Mouse (Mus musculus): ENCODE measurements around the gene Kcnj14. TPM values are rescaled to one million over a fixed set of nuclear protein-coding genes. Genes with fewer than 3 reads are reported as not detected.
A peak's percentile ranks its signal among the peaks of the same experiment; 100 is the strongest.

Kcnj14 gene
- polyA plus RNA-seq, 1 experiment from 2014 or later, result 1.2 TPM

DNA sequence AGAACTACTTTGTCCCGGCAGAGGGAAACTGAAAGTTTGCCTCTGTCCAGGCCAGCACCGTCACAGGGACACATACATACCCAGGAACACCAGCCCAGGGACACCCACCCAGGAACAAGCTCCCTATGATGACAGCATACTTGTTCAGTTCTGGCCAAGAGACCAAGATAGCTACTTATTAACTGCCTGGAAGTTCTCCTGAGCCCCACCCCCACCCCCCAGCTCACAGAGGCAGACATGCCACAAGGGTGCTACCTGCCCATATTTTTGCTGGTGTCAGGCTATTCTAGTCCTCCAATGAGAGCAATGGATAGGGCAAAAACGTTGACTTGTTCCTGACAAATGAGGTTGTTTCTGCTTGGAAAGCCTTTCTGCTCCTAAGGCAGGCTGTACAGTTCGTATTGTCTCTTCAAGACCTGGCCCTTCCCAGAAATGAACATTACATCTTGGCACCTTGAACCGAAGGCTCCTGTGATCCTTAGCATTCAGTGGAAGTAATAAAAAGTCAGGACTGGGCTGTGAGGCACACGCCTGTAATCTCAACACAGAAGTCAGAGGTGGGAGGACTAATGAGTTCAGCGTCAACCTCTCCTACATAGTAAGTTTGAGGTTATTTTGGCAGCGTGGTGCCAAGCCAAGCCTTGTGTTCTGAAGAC is 54.0 kb downstream of the Kcnj14 start:
- WGBS, result 63% methylated on average over 8 of the region's 8 CpGs
- Histone ChIP-seq H3K4me1 (ENCODE audit: control insufficient read depth, insufficient read depth, low read length) (no peaks in the 10 kb centered on the region), H3K27ac (ENCODE audit: low read depth, low read length) (no peak overlapping the region), H3K9ac (ENCODE audit: low read depth, low read length) (no peak overlapping the region), H3K27me3 (ENCODE audit: control insufficient read depth, insufficient read depth, low read length) (no peaks in the 10 kb centered on the region), H3K4me2 (replicated peaks; ENCODE audit: low read depth, low read length) (no peak overlapping the region), H3K4me3 (ENCODE audit: low read length) (no peak overlapping the region), H3K36me3 (ENCODE audit: control insufficient read depth, insufficient read depth, low read length) (no peaks in the 10 kb centered on the region), H3K9me3 (ENCODE audit: control insufficient read depth, low read length) (peaks cover 2% of the 10 kb centered on the region; the same call in 1 of the 2 replicates)
- peak; percentile 46; the same call in 1 of the 2 replicates for ATAC-seq (ENCODE audit: low FRiP score, low TSS enrichment)

DNA sequence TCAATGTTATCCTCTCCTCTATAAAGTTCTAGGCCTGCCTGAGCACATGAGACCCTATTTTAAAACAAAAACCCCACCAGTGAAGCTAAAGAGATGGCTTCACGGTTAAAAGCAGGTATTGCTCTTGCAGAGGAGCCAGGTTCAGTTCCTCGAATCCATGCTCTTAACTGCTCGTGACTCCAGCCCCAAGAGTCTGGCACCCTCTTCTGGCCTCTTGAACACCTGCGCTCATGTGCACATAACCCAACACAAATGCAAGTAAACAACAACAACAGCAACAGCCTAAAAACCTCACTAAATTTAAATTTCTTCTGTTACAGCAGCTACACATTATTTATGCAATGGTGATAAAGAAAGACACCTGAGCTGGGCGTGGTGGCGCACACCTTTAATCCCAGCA is 57.1 kb downstream of the Kcnj14 start:
- no peak for ATAC-seq (ENCODE audit: low FRiP score, low TSS enrichment)
- Histone ChIP-seq H3K4me3 (ENCODE audit: low read length) (no peak overlapping the region), H3K4me1 (ENCODE audit: control insufficient read depth, insufficient read depth, low read length) (no peaks in the 10 kb centered on the region), H3K9ac (ENCODE audit: low read depth, low read length) (no peak overlapping the region), H3K36me3 (ENCODE audit: control insufficient read depth, insufficient read depth, low read length) (no peaks in the 10 kb centered on the region), H3K4me2 (replicated peaks; ENCODE audit: low read depth, low read length) (no peak overlapping the region), H3K27me3 (ENCODE audit: control insufficient read depth, insufficient read depth, low read length) (no peaks in the 10 kb centered on the region), H3K9me3 (ENCODE audit: control insufficient read depth, low read length) (no peaks in the 10 kb centered on the region), H3K27ac (ENCODE audit: low read depth, low read length) (no peak overlapping the region)
- 92% methylated on average over 6 of the region's 6 CpGs for WGBS

DNA sequence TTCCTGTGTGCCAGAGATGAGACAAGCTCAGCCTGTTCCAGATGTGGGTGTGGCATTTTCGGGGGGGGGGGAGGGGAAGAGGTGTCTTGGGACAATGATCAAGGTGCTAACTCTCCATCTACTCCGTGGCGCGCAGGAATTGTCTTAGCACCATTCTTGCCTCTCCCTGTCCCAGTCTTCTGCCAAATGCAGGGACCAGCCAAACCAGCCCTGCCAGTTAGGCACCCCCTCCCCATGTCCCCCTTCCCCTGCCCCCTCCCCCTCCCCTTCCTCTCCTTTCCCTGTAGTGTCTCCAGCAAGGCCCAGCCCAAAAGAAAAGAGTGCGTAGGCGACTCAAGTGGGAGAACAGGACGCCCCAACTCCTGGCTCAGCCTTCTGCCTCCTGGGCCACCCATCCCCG is 57.8 kb downstream of the Kcnj14 start:
- no peak overlapping the region for H3K27ac ChIP-seq (ENCODE audit: low read depth, low read length)
- no peak overlapping the region for H3K9ac ChIP-seq (ENCODE audit: low read depth, low read length)
- no peaks in the 10 kb centered on the region for H3K4me1 ChIP-seq (ENCODE audit: control insufficient read depth, insufficient read depth, low read length)
- WGBS, result 46% methylated on average over 5 of the region's 8 CpGs
- H3K36me3 ChIP-seq (ENCODE audit: control insufficient read depth, insufficient read depth, low read length), result no peaks in the 10 kb centered on the region
- ATAC-seq (ENCODE audit: low FRiP score, low TSS enrichment), result no peak
- no peaks in the 10 kb centered on the region for H3K9me3 ChIP-seq (ENCODE audit: control insufficient read depth, low read length)
- H3K27me3 ChIP-seq (ENCODE audit: control insufficient read depth, insufficient read depth, low read length), result no peaks in the 10 kb centered on the region
- H3K4me2 ChIP-seq (replicated peaks; ENCODE audit: low read depth, low read length), result no peak overlapping the region
- H3K4me3 ChIP-seq (ENCODE audit: low read length), result no peak overlapping the region

Other genes with a start within 250 kb of the Kcnj14 start
- gene Fgf21, start 209.3 kb downstream of the Kcnj14 start, polyA plus RNA-seq (2014; fragmentation: Nextera tagmentation; extraction: Ambion mirVana), result not detected in 2 replicates
- 0.14 TPM in 2 replicates for gene Fut1, start 207.5 kb downstream of the Kcnj14 start, polyA plus RNA-seq (2014; fragmentation: Nextera tagmentation; extraction: Ambion mirVana)
- gene Izumo1, start 203.0 kb downstream of the Kcnj14 start, polyA plus RNA-seq (2014; fragmentation: Nextera tagmentation; extraction: Ambion mirVana), result 0.11 and 0.23 TPM in 2 replicates
- 12.1 and 18.7 TPM in 2 replicates for gene Rasip1, start 197.3 kb downstream of the Kcnj14 start, polyA plus RNA-seq (2014; fragmentation: Nextera tagmentation; extraction: Ambion mirVana)
- 3.6 and 5.0 TPM in 2 replicates for gene Mamstr, start 184.8 kb downstream of the Kcnj14 start, polyA plus RNA-seq (2014; fragmentation: Nextera tagmentation; extraction: Ambion mirVana)
- gene Fut2, start 158.4 kb downstream of the Kcnj14 start, polyA plus RNA-seq (2014; fragmentation: Nextera tagmentation; extraction: Ambion mirVana), result 0.26 and 0.31 TPM in 2 replicates
- gene Ntn5, start 140.8 kb downstream of the Kcnj14 start, polyA plus RNA-seq (2014; fragmentation: Nextera tagmentation; extraction: Ambion mirVana), result 0.20 and 0.27 TPM in 2 replicates
- gene Sec1, start 130.4 kb downstream of the Kcnj14 start, polyA plus RNA-seq (2014; fragmentation: Nextera tagmentation; extraction: Ambion mirVana), result 0.17 and 0.28 TPM in 2 replicates
- 6.9 and 11.9 TPM in 2 replicates for gene Car11, start 124.9 kb downstream of the Kcnj14 start, polyA plus RNA-seq (2014; fragmentation: Nextera tagmentation; extraction: Ambion mirVana)
- 6.6 and 7.7 TPM in 2 replicates for gene Dbp, start 119.7 kb downstream of the Kcnj14 start, polyA plus RNA-seq (2014; fragmentation: Nextera tagmentation; extraction: Ambion mirVana)
- 1,328 and 1,679 TPM in 2 replicates for gene Rpl18, start 109.3 kb downstream of the Kcnj14 start, polyA plus RNA-seq (2014; fragmentation: Nextera tagmentation; extraction: Ambion mirVana)
- gene Sphk2, start 106.8 kb downstream of the Kcnj14 start, polyA plus RNA-seq (2014; fragmentation: Nextera tagmentation; extraction: Ambion mirVana), result 16.8 and 23.9 TPM in 2 replicates
- gene Fam83e, start 103.6 kb downstream of the Kcnj14 start, polyA plus RNA-seq (2014; fragmentation: Nextera tagmentation; extraction: Ambion mirVana), result 1.2 and 2.1 TPM in 2 replicates
- 0.29 TPM in 1 of 2 replicates, not detected in the other for gene Spaca4, start 99.0 kb downstream of the Kcnj14 start, polyA plus RNA-seq (2014; fragmentation: Nextera tagmentation; extraction: Ambion mirVana)
- gene Lmtk3, start 41.0 kb downstream of the Kcnj14 start, polyA plus RNA-seq (2014; fragmentation: Nextera tagmentation; extraction: Ambion mirVana), result 2.8 and 4.2 TPM in 2 replicates
- gene Sult2b1, start 40.1 kb downstream of the Kcnj14 start, polyA plus RNA-seq (2014; fragmentation: Nextera tagmentation; extraction: Ambion mirVana), result 3.2 and 3.8 TPM in 2 replicates
- 109 and 111 TPM in 2 replicates for gene Cyth2, start 10.2 kb downstream of the Kcnj14 start, polyA plus RNA-seq (2014; fragmentation: Nextera tagmentation; extraction: Ambion mirVana)
- 69.5 and 93.5 TPM in 2 replicates for gene Grwd1, start 6.2 kb upstream of the Kcnj14 start, polyA plus RNA-seq (2014; fragmentation: Nextera tagmentation; extraction: Ambion mirVana)
- 145 and 184 TPM in 2 replicates for gene Kdelr1, start 48.0 kb upstream of the Kcnj14 start, polyA plus RNA-seq (2014; fragmentation: Nextera tagmentation; extraction: Ambion mirVana)
- 0.28 and 0.37 TPM in 2 replicates for gene Grin2d, start 53.6 kb upstream of the Kcnj14 start, polyA plus RNA-seq (2014; fragmentation: Nextera tagmentation; extraction: Ambion mirVana)
- gene Syngr4, start 71.9 kb upstream of the Kcnj14 start, polyA plus RNA-seq (2014; fragmentation: Nextera tagmentation; extraction: Ambion mirVana), result 0.90 and 2.1 TPM in 2 replicates
- gene Tmem143, start 72.2 kb upstream of the Kcnj14 start, polyA plus RNA-seq (2014; fragmentation: Nextera tagmentation; extraction: Ambion mirVana), result 4.5 and 5.0 TPM in 2 replicates
- 171 and 182 TPM in 2 replicates for gene Emp3, start 96.6 kb upstream of the Kcnj14 start, polyA plus RNA-seq (2014; fragmentation: Nextera tagmentation; extraction: Ambion mirVana)
- 8.0 and 10.0 TPM in 2 replicates for gene Ccdc114, start 99.3 kb upstream of the Kcnj14 start, polyA plus RNA-seq (2014; fragmentation: Nextera tagmentation; extraction: Ambion mirVana)
- 0.04 and 0.53 TPM in 2 replicates for gene Abcc6, start 205.5 kb upstream of the Kcnj14 start, polyA plus RNA-seq (2014; fragmentation: Nextera tagmentation; extraction: Ambion mirVana)
- 23.7 and 24.5 TPM in 2 replicates for gene Nomo1, start 208.9 kb upstream of the Kcnj14 start, polyA plus RNA-seq (2014; fragmentation: Nextera tagmentation; extraction: Ambion mirVana)